ENCODE assay signal across 19 mouse cellular contexts in the genomic region with DNA sequence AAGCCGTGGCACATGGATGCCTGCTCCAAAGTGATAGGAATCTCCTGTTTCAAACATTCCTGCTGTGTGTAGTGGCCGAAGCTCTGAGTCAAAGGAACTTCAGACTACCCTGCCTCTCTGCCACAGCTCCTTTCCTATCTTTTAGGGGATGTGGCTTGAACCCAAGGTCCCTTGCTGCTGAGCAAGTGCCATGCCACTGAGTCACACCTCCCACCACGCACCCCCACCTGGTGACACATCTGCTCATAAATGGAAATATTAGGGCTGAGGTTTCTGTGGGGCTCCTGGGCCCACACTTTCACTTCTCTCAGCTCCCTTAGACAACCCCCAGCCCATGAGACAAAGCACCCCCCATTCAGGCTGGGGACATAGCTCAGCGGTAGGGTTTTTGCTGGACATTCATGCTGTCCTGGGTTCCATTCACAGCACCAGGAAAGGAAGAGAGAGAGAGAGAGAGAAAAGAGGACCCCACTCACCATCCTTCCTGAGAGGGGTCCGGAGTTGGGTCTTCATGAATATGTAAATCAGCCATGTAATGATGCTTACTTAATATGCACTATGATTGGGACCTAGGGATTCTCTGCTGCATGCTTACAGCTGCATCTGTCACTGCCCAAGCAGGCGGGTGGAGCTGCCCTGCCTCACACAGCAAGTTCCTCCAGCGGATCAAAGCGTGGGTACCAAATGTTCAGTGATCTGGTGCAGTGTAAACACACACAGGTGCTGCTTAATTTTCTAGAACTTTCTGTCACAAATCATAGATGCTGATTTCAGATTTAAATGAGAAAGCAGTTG. TPM values are rescaled to one million over a fixed set of nuclear protein-coding genes. Genes with fewer than 3 reads are reported as not detected.
DNase-seq lines count a peak whose midpoint lies in the region; ATAC-seq and TF ChIP-seq lines count a peak whose summit lies in the region.
"Had no signal": no experiment of that assay in that cellular context is flagged by ENCODE, and none has a peak within 500 bp of the region (broad histone marks: within the 10 kb centered on the region; RNA-seq: fewer than 3 reads in every experiment).

No protein-coding gene starts in this region.

- CTCF ChIA-PET in Patski (lab: Charles Lee) = interaction anchor here (0.9 to 1.7 kb wide), 4 partner anchors 9 to 21 kb away, joined by 3 to 4 read pairs (median 4); no protein-coding TSS in a partner anchor

- POLR2A ChIA-PET in Patski (lab: Charles Lee) = interaction anchor here (1.1 kb wide), 1 partner anchor 17 kb away, joined by 3 read pairs; no protein-coding TSS in a partner anchor

- 67% methylated on average over 8 of the region's 8 CpGs for WGBS in lung, adult 2 months

- peak; percentile 64 to 72 for DNase-seq in adrenal gland, adult (ENCODE audit: inconsistent age in 2 of 2, low spot score in 1 of 2)
- DNase-seq in adrenal gland, postnatal 4 days (ENCODE audit: low spot score in 2 of 2) = no peak
- peak; percentile 49 for DNase-seq in 416B (ENCODE audit: low read depth)
- no peak for DNase-seq in Patski (ENCODE audit: low read depth, low spot score)
- no peak for DNase-seq in left cerebral cortex, adult 9 months (ENCODE audit: low spot score in 2 of 2)
- no peak for DNase-seq in layer of hippocampus, postnatal 10 days (ENCODE audit: low spot score in 2 of 2)
- no peak for DNase-seq in lung, adult 2 months
- DNase-seq: cerebellum, adult 18-20 months; gastrocnemius, postnatal 25 days; heart, postnatal 14 days; liver, embryonic 13.5 days; right cerebral cortex, adult 18-20 months; thymus, postnatal 36 days had no signal

- ATAC-seq in Patski = peak; percentile 35
- peak; percentile 33 for ATAC-seq in granulocyte monocyte progenitor cell, adult 5-6 weeks (replicated peaks; ENCODE audit: poor library complexity, severe bottlenecking)
- ATAC-seq: intestine, embryonic 15.5 days; lung, postnatal 0 days; midbrain, embryonic 15.5 days had no signal

- no peak for TF ChIP-seq CTCF in Patski (IDR thresholded peaks at IDR 0.05)
- no peak for TF ChIP-seq CTCF in lung, adult 2 months (IDR thresholded peaks at IDR 0.05; ENCODE audit: insufficient read depth, low read length)

- H3K4me1 ChIP-seq in lung, adult 2 months (ENCODE audit: control insufficient read depth, insufficient read depth, low read length) = no peaks in the 10 kb centered on the region; the same call in 1 of the 2 replicates
- H3K4me1 ChIP-seq: embryonic facial prominence, embryonic 13.5 days; intestine, embryonic 15.5 days; liver, embryonic 13.5 days; midbrain, embryonic 15.5 days had no signal

- H3K4me3 ChIP-seq in lung, adult 2 months (replicated peaks; ENCODE audit: extremely low read depth, low read depth, low read length) = no peak overlapping the region
- H3K4me3 ChIP-seq: embryonic facial prominence, embryonic 13.5 days; intestine, embryonic 15.5 days; liver, embryonic 13.5 days; midbrain, embryonic 15.5 days had no signal

- in situ Hi-C loops in Patski (cut with MboI; ENCODE audit: low pct_unique_long_range_greater_than_20kb) = no loop called here

- TF ChIP-seq POLR2A in lung, adult 2 months (IDR thresholded peaks at IDR 0.05; ENCODE audit: borderline replicate concordance, extremely low read depth, low read depth, low read length) = no peak

- no peaks in the 10 kb centered on the region for H3K27me3 ChIP-seq in Patski
- H3K27me3 ChIP-seq: embryonic facial prominence, embryonic 13.5 days; intestine, embryonic 15.5 days; liver, embryonic 13.5 days; midbrain, embryonic 15.5 days had no signal

RNA-seq across cellular contexts. Expression of a gene that starts 13.8 kb away (rescaled TPM):
- total RNA-seq in adrenal gland, postnatal 4 days (2021) = 1 to 10 TPM; 3.9 to 4.3 TPM
- 1.3 TPM for polyA plus RNA-seq in Patski (2021)
- 6.4 and 9.5 TPM in 2 replicates for total RNA-seq in granulocyte monocyte progenitor cell, adult 5-6 weeks (2014; fragmentation: Nextera tagmentation)
- 13.1 and 17.5 TPM in 2 replicates for total RNA-seq in granulocyte monocyte progenitor cell, adult 5-6 weeks (2017)
- total RNA-seq in layer of hippocampus, postnatal 10 days (2021) = 1 to 10 TPM; 2.6 to 3.2 TPM
- polyA plus RNA-seq in lung, adult 2 months (2012; rRNA removed) = 45.0 and 52.8 TPM in 2 replicates
- polyA plus RNA-seq: G1E had no signal

RNA-seq across cellular contexts. Expression of a gene that starts 39.1 kb away (rescaled TPM):
- total RNA-seq in adrenal gland, postnatal 4 days (2021) = 100 to 1,000 TPM; 101 to 106 TPM
- 95.3 TPM for polyA plus RNA-seq in Patski (2021)
- total RNA-seq in granulocyte monocyte progenitor cell, adult 5-6 weeks (2014; fragmentation: Nextera tagmentation) = 54.2 and 60.7 TPM in 2 replicates
- total RNA-seq in granulocyte monocyte progenitor cell, adult 5-6 weeks (2017) = 61.3 and 91.4 TPM in 2 replicates
- total RNA-seq in layer of hippocampus, postnatal 10 days (2021) = 100 to 1,000 TPM in 1 of 2 experiments, 10 to 100 TPM in 1; 87.7 to 110 TPM
- 32.7 and 45.8 TPM in 2 replicates for polyA plus RNA-seq in lung, adult 2 months (2012; rRNA removed)

RNA-seq across cellular contexts. Expression of a gene that starts 56.3 kb away (rescaled TPM):
- 10 to 100 TPM; 20.7 to 22.8 TPM for total RNA-seq in adrenal gland, postnatal 4 days (2021)
- not detected for polyA plus RNA-seq in Patski (2021)
- total RNA-seq in granulocyte monocyte progenitor cell, adult 5-6 weeks (2014; fragmentation: Nextera tagmentation) = 7.7 and 11.6 TPM in 2 replicates
- 0.21 and 3.3 TPM in 2 replicates for total RNA-seq in granulocyte monocyte progenitor cell, adult 5-6 weeks (2017)
- total RNA-seq in layer of hippocampus, postnatal 10 days (2021) = 1 to 10 TPM; 6.8 to 9.8 TPM
- 164 and 177 TPM in 2 replicates for polyA plus RNA-seq in lung, adult 2 months (2012; rRNA removed)
- polyA plus RNA-seq: G1E had no signal

Comparison
In these comparisons a context has a peak if more than half of its experiments do, and no peak if none do; other contexts are left out.
1. DNase-seq: peak in adrenal gland, adult (2 of 2) and 416B (single experiment); none in adrenal gland, postnatal 4 days (0 of 2), Patski (single experiment), left cerebral cortex, adult 9 months (0 of 2), layer of hippocampus, postnatal 10 days (0 of 2) and lung, adult 2 months (single experiment).